Mouse (Mus musculus) kidney, adult 2 months (tissue): ENCODE measurements around the gene Tuba3a.

Experiments
- CTCF ChIP-seq: fragments of 200-500 bp; conservative IDR thresholded peaks from 2 replicates; pipeline ENCODE4 v1.5.1; 2011; ENCODE audit warnings: low read depth, mild to moderate bottlenecking, control low read depth, low read length, moderate library complexity, mixed read lengths; ENCODE audit not compliant: insufficient read depth, insufficient read length
- POLR2A ChIP-seq: fragments of 200-500 bp; IDR thresholded peaks from one replicate; pipeline ENCODE4 v1.6.1; 2011; ENCODE audit warnings: low read depth, low read length, control low read depth

GRCm38 (mm10) chr6:125303242-125303641 lies 17.4 kb upstream of the Tuba3a start:
- TF ChIP-seq CTCF = no peak
- no peak for TF ChIP-seq POLR2A
